Mouse (Mus musculus) kidney, embryonic 16.5 days (tissue): ENCODE results near the gene Ap2s1. TPM values are rescaled to one million over a fixed set of nuclear protein-coding genes. Genes with fewer than 3 reads are reported as not detected.

Experiments
- ATAC-seq: fragments of 200-750 bp; cut with Nextera tagmentation; 2 replicates; pipeline ENCODE4 v1.8.0; 2017; ENCODE audit warnings: moderate TSS enrichment; ENCODE audit not compliant: low FRiP score, low TSS enrichment
- H3K27ac ChIP-seq: fragments of 300-500 bp; sonication (generic); 2 replicates; pipeline ENCODE4 v1.5.1; 2014; ENCODE audit warnings: low read length
- H3K27me3 ChIP-seq: fragments of 300-500 bp; sonication (generic); 2 replicates; pipeline ENCODE4 v1.6.1; 2014; ENCODE audit warnings: low read length, control low read depth, mixed read lengths; ENCODE audit not compliant: insufficient read depth
- H3K36me3 ChIP-seq: fragments of 300-500 bp; sonication (generic); 2 replicates; pipeline ENCODE4 v1.6.1; 2014; ENCODE audit warnings: low read length, control low read depth, mixed read lengths; ENCODE audit not compliant: insufficient read depth
- H3K4me1 ChIP-seq: fragments of 300-500 bp; sonication (generic); 2 replicates; pipeline ENCODE4 v1.6.1; 2014; ENCODE audit warnings: low read length, control low read depth, mixed read lengths; ENCODE audit not compliant: insufficient read depth
- H3K4me2 ChIP-seq: fragments of 300-500 bp; sonication (generic); replicated peaks from 2 replicates; pipeline ENCODE4 v1.6.1; 2014; ENCODE audit warnings: low read depth, low read length
- H3K4me3 ChIP-seq: fragments of 300-500 bp; sonication (generic); 2 replicates; pipeline ENCODE4 v1.5.1; 2014; ENCODE audit warnings: mild to moderate bottlenecking, low read length
- H3K9ac ChIP-seq: fragments of 300-500 bp; sonication (generic); replicated peaks from 2 replicates; pipeline ENCODE4 v1.6.1; 2014; ENCODE audit warnings: low read length
- H3K9me3 ChIP-seq: fragments of 300-500 bp; sonication (generic); 2 replicates; pipeline ENCODE4 v1.6.1; 2016; ENCODE audit warnings: low read length, control low read depth
- WGBS: fragments of 180-500 bp; shearing (Covaris S2); extraction: QIAGEN DNeasy Blood & Tissue Kit; methylation state at CpG from one replicate; pipeline ENCODE4 v1.1.7; 2014; 5-methylcytosine and 5-hydroxymethylcytosine counted together
- polyA plus RNA-seq: library from polyadenylated mRNA; unstranded; fragments of >200 nt; fragmentation: Nextera tagmentation; extraction: Ambion mirVana; gene quantifications from 2 replicates; pipeline ENCODE4 v1.2.1, GENCODE M21; 2015

The Ap2s1 gene
- 269 and 282 TPM in 2 replicates for polyA plus RNA-seq

DNA sequence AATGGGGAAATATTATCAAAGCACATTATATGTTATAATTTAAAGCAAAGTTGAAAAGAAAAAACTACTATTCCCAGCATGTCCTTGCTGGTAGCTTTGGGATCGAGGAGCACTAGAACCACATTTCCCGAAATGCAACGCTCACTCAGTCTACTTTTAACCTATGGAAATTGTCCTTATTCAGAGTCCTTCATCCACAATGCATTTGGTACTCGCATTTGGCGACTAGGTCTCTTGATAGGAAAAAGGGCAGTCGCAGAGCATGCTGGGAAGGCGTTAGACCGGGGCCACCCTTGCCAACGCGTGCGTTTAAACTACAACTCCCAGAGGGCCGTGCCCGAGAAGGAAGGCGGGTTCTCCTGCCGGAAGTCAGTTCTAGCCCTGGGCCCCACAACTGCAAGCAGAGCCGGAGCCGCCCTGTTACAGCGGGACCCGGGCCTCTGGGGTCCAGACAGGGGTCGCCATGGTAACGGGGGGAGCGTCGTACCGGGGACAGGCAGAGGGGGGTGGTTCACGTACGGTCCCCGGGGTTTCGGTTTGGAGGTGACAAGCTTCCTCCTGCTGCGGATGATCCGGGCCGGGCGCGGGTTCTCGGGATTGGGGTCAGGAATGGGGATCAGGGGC lies at the start of gene Ap2s1:
TSS of gene Ap2s1 (plus strand) at position 338 of the 624 bp plus-strand sequence.
- Histone ChIP-seq H3K27ac (0 out of 2 replicates have a peak within 1 kb of the TSS, but pooled peaks have one; percentile 11), H3K4me3 (peak within 1 kb of the TSS; percentile 61), H3K4me1 (peaks cover 12% of the 10 kb centered on the region), H3K9ac (peak within 1 kb of the TSS; percentile 92), H3K9me3 (no peaks in the 10 kb centered on the region), H3K27me3 (no peaks in the 10 kb centered on the region), H3K4me2 (peak within 1 kb of the TSS; percentile 93), H3K36me3 (peaks cover under 1% of the 10 kb centered on the region; the same call in 1 of the 2 replicates)
- peak; percentile 96 for ATAC-seq
- WGBS, result under 1% methylated on average over 34 of the region's 34 CpGs

DNA sequence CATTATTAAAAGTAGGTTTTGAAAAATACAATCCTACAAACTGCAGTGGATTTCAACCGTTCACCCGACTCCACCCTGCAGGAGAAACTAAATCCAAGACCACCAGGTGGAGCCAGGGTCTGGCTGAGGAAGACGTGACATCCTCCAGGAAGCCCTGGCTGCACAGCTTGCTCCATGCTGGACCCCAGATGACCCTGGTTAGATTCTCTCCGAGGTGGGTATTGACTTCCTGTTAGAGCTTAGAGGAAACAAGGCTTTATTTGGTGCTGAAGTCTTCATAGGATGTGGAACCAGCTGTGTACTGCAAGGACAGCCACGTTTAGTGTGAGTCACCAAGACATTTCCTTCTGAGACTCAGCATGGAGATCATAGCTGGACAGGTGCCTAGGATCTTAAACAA lies 49.0 kb upstream of the Ap2s1 start:
- H3K9me3 ChIP-seq, result peaks cover 9% of the 10 kb centered on the region; the same call in 1 of the 2 replicates
- no peak overlapping the region for H3K4me2 ChIP-seq
- no peaks in the 10 kb centered on the region for H3K27me3 ChIP-seq
- no peak overlapping the region for H3K9ac ChIP-seq
- H3K4me1 ChIP-seq, result no peaks in the 10 kb centered on the region
- WGBS, result 72% methylated on average over 5 of the region's 5 CpGs
- ATAC-seq, result no peak
- no peaks in the 10 kb centered on the region for H3K36me3 ChIP-seq
- no peak overlapping the region for H3K4me3 ChIP-seq
- no peak overlapping the region for H3K27ac ChIP-seq

GRCm38 (mm10) chr7:16695025-16695424 lies 43.2 kb upstream of the Ap2s1 start:
- no peaks in the 10 kb centered on the region for H3K36me3 ChIP-seq
- ATAC-seq, result no peak
- H3K4me2 ChIP-seq, result no peak overlapping the region
- no peak overlapping the region for H3K4me3 ChIP-seq
- no peaks in the 10 kb centered on the region for H3K27me3 ChIP-seq
- 29% methylated on average over 3 of the region's 3 CpGs for WGBS
- no peak overlapping the region for H3K27ac ChIP-seq
- no peak overlapping the region for H3K9ac ChIP-seq
- no peaks in the 10 kb centered on the region for H3K4me1 ChIP-seq
- no peaks in the 10 kb centered on the region for H3K9me3 ChIP-seq

GRCm38 (mm10) chr7:16699042-16699441 lies 39.2 kb upstream of the Ap2s1 start:
- H3K4me1 ChIP-seq, result no peaks in the 10 kb centered on the region
- 52% methylated on average over 2 of the region's 2 CpGs for WGBS
- H3K4me3 ChIP-seq, result no peak overlapping the region
- no peaks in the 10 kb centered on the region for H3K27me3 ChIP-seq
- H3K36me3 ChIP-seq, result no peaks in the 10 kb centered on the region
- no peaks in the 10 kb centered on the region for H3K9me3 ChIP-seq
- no peak for ATAC-seq
- no peak overlapping the region for H3K9ac ChIP-seq
- no peak overlapping the region for H3K27ac ChIP-seq
- no peak overlapping the region for H3K4me2 ChIP-seq

DNA sequence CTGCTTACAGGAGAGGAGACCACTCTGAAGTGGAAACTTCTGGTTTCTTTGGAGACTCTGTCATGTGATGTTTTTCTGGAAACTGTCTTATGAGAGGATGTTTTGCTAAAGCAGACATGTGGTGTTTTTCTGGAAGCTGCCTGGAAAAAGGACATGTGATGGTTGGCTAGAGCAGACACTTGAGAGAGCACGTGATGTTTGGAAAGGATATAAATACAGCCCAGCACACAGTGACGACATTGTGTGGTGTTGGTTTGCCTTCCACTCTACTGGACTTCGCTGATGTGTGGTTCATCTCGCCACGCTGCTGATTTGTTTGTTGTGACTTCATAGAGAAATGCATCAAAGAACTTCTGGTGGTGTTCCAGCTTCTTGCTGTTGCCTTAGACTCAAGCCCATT lies 37.6 kb upstream of the Ap2s1 start:
- ATAC-seq, result no peak
- H3K4me3 ChIP-seq, result no peak overlapping the region
- H3K9ac ChIP-seq, result no peak overlapping the region
- H3K27ac ChIP-seq, result no peak overlapping the region
- no peaks in the 10 kb centered on the region for H3K9me3 ChIP-seq
- H3K4me2 ChIP-seq, result no peak overlapping the region
- no peaks in the 10 kb centered on the region for H3K36me3 ChIP-seq
- H3K4me1 ChIP-seq, result no peaks in the 10 kb centered on the region
- 68% methylated on average over 5 of the region's 5 CpGs for WGBS
- H3K27me3 ChIP-seq, result no peaks in the 10 kb centered on the region

DNA sequence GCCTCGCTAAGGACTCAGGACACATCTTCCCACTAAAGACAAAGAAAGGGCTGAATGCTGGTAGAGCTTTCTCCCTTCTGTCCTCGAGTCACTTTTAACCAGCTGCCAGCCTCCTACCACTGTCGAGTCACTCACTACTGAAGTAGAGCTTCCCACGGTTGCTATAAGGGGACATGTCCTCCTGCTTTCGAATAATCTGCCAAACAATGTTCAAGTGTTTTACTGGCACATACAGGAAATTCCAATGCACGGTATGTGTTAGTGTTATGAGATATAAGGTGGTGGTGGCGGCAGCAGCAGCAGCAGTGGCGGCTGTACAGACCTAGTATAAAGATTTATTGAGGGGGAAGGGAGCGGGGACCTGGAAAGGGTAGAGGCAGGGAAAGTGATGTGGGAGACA lies 31.8 kb upstream of the Ap2s1 start:
- Histone ChIP-seq H3K4me2 (no peak overlapping the region), H3K27me3 (no peaks in the 10 kb centered on the region), H3K36me3 (no peaks in the 10 kb centered on the region), H3K9me3 (no peaks in the 10 kb centered on the region), H3K4me1 (no peaks in the 10 kb centered on the region), H3K9ac (no peak overlapping the region), H3K27ac (no peak overlapping the region), H3K4me3 (no peak overlapping the region)
- no peak for ATAC-seq
- 32% methylated on average over 9 of the region's 9 CpGs for WGBS

DNA sequence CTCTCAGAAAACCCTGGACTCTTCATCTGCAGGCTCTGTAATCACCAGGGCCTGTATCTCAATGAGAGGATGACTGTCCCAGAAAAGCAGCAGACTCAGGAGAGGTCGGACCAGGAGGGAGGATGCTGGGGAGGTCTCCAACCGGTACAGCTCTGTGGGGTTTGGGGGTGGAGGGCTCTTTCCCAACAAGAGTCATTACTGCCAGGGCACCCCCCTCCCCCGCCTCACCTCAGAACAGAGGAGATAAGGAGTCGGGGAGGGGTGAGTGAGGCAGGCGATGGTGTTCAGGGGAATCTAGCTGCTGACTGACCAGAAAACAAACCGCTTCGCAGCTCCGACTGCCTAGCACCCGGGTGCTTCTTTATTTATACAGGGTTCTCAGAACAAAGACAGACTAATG lies 30.0 kb upstream of the Ap2s1 start:
- no peak for ATAC-seq

GRCm38 (mm10) chr7:16710604-16711003 lies 27.6 kb upstream of the Ap2s1 start:
- 78% methylated on average over 5 of the region's 5 CpGs for WGBS

More for the DNA sequence above, 30.0 kb upstream of the Ap2s1 start:
- H3K4me2 ChIP-seq, result no peak overlapping the region
- H3K27me3 ChIP-seq, result no peaks in the 10 kb centered on the region
- H3K4me3 ChIP-seq, result no peak overlapping the region
- no peaks in the 10 kb centered on the region for H3K4me1 ChIP-seq
- H3K36me3 ChIP-seq, result no peaks in the 10 kb centered on the region
- no peaks in the 10 kb centered on the region for H3K9me3 ChIP-seq
- no peak overlapping the region for H3K27ac ChIP-seq
- H3K9ac ChIP-seq, result no peak overlapping the region
- WGBS, result 28% methylated on average over 9 of the region's 9 CpGs

DNA sequence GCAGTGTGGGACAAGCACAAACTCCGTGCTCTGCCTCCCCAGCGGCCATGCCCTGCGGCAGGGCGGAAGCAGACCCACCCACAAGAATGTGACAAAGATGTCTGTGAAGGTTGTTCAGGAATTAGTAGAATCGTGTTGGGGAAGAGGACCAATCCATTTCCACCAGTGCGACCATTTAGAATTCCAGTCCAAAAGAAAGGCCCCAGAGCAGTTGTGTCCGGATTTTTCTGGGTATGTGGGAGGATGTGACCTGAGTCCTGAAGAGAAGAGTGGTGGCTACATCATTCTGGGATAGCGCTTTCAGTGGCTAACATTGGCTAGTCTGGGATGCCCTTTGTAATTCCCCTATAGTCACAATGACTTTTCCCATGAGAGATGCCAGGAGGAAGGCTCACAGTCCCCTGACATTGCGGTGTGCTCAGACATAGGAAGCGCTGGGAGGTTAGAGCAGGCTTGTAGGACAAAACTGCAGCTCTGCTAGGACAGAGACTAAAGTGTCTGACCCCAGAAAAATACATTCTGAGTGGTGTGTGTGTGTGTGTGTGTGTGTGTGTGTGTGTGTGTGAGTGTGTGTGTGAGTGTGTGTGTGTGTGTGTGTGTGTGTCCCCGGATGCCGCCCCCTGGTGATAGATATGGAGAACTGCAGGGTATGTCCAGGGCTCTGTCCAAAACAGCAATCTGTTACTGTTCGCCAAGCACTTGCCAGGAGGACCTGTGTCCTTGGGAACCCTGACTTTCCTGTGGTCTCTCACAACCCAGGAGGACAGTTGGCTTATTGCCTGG lies 25.4 kb upstream of the Ap2s1 start:
- no peak overlapping the region for H3K4me3 ChIP-seq
- peaks cover 5% of the 10 kb centered on the region; the same call in 1 of the 2 replicates for H3K4me1 ChIP-seq
- ATAC-seq, result no peak
- no peaks in the 10 kb centered on the region for H3K36me3 ChIP-seq
- no peaks in the 10 kb centered on the region for H3K27me3 ChIP-seq
- H3K9me3 ChIP-seq, result no peaks in the 10 kb centered on the region
- H3K9ac ChIP-seq, result no peak overlapping the region
- no peak overlapping the region for H3K27ac ChIP-seq
- H3K4me2 ChIP-seq, result no peak overlapping the region
- 76% methylated on average over 13 of the region's 13 CpGs for WGBS

More at GRCm38 (mm10) chr7:16710604-16711003, 27.6 kb upstream of the Ap2s1 start:
- H3K9ac ChIP-seq, result no peak overlapping the region
- H3K27ac ChIP-seq, result no peak overlapping the region
- H3K4me3 ChIP-seq, result no peak overlapping the region
- H3K4me2 ChIP-seq, result no peak overlapping the region
- no peaks in the 10 kb centered on the region for H3K4me1 ChIP-seq
- no peaks in the 10 kb centered on the region for H3K36me3 ChIP-seq
- ATAC-seq, result no peak
- H3K9me3 ChIP-seq, result no peaks in the 10 kb centered on the region
- no peaks in the 10 kb centered on the region for H3K27me3 ChIP-seq
